Mouse (Mus musculus) R1 (cell line): ENCODE results near the gene Slc17a8.
A peak's percentile ranks its signal among the peaks of the same experiment; 100 is the strongest.
"Not testable (repeated sequence)": the region's sequence is repeated elsewhere in the genome, so short reads cannot be mapped to it uniquely, and the experiment has no call there.

ENCODE experiments used
- DNase-seq: peaks from one replicate; pipeline ENCODE4 v3.0.0-alpha.2; 2018; ENCODE audit warnings: low read depth, low spot score

Gene Slc17a8

GRCm38 (mm10) chr10:89621129-89621528 is at the start of gene Slc17a8:
Gene Slc17a8 (minus strand): TSS chr10:89621253.
- DNase-seq, result no peak

DNA sequence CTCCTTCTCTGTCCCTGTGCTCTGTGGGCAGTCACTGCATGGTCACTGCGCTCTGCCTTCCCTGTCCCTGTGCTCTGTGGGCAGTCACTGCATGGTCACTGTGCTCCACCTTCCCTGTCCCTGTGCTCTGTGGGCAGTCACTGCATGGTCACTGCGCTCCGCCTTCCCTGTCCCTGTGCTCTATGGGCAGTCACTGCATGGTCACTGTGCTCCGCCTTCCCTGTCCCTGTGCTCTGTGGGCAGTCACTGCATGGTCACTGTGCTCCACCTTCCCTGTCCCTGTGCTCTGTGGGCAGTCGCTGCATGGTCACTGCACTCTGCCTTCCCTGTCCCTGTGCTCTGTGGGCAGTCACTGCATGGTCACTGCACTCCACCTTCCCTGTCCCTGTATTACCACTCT is 49.3 kb upstream of the Slc17a8 start:
- not testable (repeated sequence) for DNase-seq

GRCm38 (mm10) chr10:89667571-89667970 is 46.5 kb upstream of the Slc17a8 start:
- DNase-seq, result no peak

GRCm38 (mm10) chr10:89665679-89666078 is 44.6 kb upstream of the Slc17a8 start:
- DNase-seq, result no peak

GRCm38 (mm10) chr10:89664977-89665645 is 44.1 kb upstream of the Slc17a8 start:
- DNase-seq, result no peak

DNA sequence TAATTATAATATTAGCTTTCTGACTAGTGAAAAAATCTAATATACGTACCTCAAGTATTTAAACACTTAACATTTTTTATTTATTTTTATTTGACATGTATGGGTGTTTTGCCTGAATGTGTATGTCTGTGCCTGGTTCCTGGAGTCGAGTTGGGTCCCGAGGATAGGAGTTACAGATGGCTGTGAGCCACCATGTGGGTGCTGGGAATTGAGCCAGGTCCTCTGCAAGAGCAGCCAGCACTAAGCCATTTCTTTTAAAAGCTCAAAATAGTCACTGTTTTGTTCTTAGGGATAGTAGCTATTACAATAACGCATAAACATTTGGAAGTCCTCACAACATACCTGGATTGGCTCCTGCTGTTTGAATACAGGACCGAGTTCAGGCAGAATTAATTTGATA is 35.3 kb upstream of the Slc17a8 start:
- no peak for DNase-seq

DNA sequence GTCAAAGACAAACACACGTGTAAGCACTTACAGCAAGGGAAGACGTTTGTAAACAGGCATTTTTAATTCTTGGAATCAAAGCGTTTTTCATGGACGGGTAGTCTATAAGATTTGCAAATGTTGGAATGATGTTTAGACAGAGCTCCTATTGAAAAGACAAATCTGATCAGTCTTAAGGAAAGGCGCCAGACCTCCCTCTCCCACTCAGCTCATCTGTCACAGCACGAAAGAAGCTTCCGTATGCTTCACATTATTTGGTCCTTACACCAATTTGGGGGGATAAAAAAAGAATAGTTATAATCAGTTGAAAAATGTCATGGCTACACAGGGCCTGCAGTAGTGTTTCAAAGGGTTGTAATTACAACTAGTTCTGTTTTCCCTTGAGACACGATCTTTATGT is 31.9 kb upstream of the Slc17a8 start:
- DNase-seq, result no peak

DNA sequence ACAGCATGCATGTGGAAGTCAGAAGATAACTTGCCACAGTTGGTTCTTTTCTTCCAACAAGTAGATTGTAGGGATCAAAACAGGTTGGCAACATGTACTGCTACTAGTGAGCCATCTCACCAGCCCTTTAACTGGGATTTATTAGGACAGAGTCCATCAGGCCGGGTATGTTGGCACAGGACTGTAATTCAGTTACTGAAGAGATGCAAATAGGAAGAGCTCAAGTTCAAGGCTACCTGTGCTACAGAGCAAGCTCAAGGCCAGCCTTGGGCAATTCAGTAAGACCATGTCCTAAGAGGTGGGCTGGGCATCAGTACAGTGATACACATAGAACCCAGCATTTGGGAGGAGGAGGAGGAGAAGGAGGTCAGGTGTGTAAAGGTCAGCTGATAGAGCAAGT is 30.6 kb upstream of the Slc17a8 start:
- no peak for DNase-seq

- DNase-seq, result no peak
These were observed 25.9 kb upstream of the Slc17a8 start for GRCm38 (mm10) chr10:89646918-89647317.

GRCm38 (mm10) chr10:89637001-89637400 is 15.9 kb upstream of the Slc17a8 start:
- no peak for DNase-seq

DNA sequence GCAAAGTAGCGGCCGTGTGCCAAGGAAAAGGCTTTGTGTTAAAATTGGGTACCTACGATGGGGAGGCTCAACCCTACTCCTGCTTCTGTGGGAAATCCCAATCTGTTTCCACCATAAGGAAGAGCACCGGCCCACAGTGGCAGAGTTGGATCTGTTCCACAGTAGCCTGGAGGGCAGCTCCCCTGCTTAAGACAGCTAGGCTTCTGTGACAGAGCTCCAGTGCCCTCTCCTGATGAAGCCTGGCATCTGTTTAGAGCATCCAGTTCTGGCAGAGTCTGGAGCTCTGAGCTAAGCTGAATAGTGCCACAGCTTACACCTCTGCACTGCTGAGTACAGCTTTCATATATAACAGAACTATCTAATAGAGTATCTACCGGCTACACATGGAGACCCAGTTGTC is 14.0 kb upstream of the Slc17a8 start:
- DNase-seq, result no peak

DNA sequence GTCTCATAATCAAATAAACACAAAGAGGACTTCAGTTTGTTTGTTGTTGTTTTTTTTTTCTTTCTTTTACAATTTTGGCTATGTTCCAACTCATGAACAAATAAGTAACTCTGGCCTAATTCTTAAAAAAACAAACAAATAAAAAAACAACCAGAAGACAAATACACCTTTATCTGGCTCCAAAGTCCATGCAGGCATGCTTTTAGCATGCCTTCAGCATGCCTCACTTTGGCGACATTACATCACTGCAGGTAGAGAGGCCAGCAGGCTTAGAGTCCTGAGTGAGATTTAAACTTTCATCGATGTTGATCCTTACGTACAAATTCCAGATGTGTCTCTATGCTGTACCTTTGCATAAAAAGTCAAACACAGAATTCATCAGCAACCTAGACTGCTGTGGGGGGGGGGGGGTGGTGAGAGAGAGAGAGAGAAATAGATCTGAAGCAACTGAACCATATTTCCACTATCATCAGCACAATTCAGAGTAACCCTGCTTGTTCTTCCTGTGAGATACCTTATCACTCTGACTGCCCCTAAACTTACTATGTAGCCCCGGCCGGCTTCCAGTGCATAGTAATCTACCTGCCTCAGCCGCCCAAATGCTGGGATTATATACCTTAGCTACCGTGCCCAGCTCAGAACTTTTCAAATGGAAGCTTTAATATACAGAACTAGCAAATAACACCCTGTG is 12.8 kb upstream of the Slc17a8 start:
- no peak for DNase-seq

- no peak for DNase-seq
These were observed 12.1 kb upstream of the Slc17a8 start for GRCm38 (mm10) chr10:89633121-89633520.

DNA sequence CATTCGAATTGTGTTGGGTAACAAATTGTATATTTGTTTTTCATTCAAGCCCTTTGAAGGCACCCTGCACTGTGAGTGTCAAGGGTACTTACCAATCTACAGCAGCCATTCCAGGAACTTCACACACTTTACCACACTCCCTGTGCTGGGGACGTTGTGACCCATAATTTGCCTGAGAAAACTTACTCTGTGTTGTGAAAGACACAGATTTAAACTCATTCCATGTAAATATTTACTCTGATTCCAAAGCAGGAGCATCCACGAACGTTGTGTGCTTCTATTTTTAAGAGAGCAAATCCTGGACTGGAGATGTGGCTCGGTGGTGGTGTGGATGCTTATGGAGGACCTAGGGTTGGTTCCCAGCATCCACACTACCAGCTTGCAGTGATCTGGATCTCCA is 10.8 kb upstream of the Slc17a8 start:
- DNase-seq, result no peak

DNA sequence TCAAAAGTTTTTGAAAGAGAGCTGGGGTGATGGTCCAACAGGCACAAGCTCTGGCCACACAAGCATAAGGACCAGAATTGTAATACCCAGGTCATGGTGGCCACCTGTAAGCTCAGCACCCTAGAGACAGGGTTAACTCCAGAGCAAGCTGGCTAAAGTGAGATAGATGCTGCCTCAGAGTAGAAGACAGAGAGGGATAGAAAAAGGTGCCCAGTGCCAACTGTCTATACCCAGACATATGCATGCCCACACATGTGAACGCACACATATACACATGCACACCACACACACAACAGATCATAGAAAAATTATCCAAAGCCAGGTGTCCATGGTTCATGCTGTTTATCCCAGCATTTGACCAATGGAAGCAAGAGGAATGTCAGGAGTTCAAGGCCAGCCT is 9.5 kb upstream of the Slc17a8 start:
- DNase-seq, result no peak

- peak; percentile 74 for DNase-seq
These were observed 9.0 kb upstream of the Slc17a8 start for GRCm38 (mm10) chr10:89630052-89630451.

DNA sequence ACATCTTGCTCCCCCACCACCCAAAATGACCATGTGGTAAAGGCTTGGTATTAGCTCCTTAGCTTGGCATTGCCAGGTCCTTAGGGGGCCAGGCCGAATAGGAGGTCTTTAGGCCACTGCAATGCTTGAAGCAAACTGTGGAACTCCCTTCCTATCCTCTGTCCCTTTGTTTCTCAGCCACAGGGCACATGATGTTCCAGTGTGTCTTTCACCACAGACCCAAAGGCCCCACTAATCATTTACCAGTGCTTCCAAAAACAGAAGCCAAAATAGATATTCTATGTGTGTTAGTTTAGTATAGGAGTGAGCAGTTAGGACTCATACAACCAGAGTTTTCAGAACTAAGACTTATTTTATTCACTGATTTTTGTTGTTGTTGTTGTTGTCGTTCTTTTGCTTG is 5.7 kb upstream of the Slc17a8 start:
- DNase-seq, result no peak

GRCm38 (mm10) chr10:89624196-89624595 is 3.1 kb upstream of the Slc17a8 start:
- DNase-seq, result no peak

DNA sequence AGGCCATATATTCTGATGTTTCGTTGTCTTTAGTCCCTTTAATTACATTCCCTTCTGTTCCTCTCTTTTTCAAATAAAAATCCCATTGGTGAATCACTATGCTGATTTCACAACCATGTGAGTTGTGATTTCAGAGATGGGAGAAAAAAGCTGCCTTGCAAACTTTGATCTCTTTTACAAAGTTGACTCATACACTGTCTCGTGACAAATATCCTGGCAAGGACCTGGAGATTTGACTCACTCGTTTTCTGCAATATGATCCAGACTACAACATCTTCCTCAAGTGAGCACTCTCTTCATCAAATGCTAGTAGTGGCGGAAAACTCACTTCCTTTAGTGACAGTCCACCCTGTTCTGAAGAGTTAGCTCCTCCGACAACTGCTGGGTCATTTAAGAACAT is 21.7 kb downstream of the Slc17a8 start:
- DNase-seq, result no peak

DNA sequence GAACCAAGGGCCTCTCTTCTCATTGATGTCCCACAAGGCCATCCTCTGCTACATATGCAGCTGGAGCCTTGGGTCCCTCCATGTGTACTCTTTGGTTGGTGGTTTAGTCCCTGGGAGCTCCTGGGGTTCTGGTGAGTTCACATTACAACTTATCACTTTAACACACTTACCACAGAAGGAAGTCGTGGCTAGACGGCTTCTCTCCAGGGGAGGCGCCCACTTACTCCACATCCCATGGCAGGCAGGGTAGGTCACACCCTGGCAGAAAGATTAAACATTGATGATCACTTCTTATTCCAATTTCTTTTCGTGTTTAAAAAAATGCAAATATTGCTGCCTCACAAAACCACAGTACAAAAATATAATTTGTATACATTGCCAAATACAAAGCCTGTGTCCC is 23.8 kb downstream of the Slc17a8 start:
- no peak for DNase-seq

DNA sequence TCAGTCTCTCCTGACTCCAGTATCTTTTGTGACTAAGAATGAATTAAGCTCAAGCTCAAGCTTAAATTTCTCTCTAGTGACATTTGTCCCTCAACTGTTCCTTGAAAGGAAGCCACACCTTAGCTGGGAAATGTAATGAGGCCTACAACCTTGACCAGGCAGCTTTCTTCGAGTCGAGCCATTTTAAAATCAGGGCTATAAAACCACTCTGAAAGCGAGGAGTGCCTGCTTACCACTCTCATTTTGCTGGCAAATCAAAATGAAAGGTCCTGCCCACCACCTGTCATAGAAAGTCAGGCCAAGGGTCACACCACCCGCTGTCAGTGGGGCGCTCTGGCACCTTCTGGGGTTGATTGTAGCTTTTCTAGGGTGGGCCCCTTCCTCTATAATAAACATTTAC is 25.1 kb downstream of the Slc17a8 start:
- no peak for DNase-seq

- DNase-seq, result no peak
These were observed 25.5 kb downstream of the Slc17a8 start for GRCm38 (mm10) chr10:89595514-89595913.

GRCm38 (mm10) chr10:89594309-89594708 is 26.7 kb downstream of the Slc17a8 start:
- no peak for DNase-seq

DNA sequence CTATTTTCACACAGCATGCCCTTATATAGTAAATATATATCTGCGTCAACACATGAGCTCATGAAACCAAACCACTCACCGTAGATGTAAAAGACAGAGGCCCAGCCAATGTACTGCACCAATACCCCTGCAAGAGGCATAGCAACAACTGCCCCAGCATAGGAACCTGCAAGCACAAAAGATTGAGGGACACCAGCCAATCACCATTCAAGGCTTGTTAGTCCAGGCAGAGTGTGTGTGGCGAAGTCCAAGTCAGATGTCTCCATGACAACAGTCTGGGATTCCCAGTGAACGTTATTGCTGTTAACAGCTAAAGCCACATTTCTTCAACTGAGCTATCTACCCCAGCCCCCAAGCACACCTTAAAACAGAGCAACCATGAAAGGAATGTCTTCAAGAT is 28.3 kb downstream of the Slc17a8 start:
- DNase-seq, result peak; percentile 10
